Mouse (Mus musculus) ovary, postnatal 14 days (tissue): ENCODE results near the gene Rpl41.
"Not testable (repeated sequence)": the region's sequence is repeated elsewhere in the genome, so short reads cannot be mapped to it uniquely, and the experiment has no call there.

Experiments used
- DNase-seq: peaks from one replicate; pipeline ENCODE4 v3.0.0; 2022; ENCODE audit warnings: low spot score

Rpl41 gene

DNA sequence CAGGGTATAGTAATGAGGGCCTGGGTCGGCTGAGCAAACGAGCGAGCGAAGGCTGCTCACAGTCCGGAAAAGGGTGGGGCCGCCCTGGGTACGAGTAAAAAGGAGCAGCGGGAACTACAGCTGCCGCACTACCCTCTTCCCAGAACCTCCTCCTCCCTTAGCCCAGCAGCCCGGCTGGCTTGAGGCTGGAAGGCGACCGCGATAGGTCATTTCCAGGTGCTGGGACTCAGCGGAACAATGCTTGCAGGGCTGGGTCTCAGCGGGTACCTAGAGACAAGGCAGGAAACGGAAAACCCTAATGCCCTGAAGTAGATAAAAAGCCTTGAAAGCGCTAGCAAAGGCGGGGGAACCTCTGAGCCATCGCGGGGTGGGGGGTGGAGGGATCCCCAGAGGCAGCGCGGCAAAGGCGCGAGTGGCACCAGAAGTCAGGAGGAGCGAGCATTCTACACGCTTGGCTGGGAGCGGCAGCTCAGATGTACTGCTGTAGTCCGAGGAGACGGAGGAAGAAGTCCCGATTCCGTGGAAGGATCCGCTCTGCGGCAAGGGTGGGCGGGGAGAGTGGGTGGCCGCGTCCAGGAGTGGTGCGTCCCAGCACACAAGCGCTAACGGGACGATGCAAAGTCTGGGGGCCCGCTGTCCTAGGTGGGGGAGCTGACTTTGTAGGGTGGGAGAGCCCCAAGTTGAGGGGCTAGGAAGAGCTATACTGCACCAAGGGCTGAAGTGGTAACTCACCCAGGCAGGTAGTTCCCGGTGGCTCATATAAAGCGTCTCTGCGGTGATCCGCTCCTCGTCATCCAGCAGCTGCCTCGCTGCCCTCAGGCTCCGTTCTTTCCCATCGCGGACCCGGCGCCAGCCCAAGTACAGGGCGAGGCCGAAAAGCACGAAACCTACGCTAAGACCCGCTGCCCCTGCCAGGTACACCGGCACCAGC is 24.1 kb downstream of the Rpl41 start:
- DNase-seq: peak; percentile 34

DNA sequence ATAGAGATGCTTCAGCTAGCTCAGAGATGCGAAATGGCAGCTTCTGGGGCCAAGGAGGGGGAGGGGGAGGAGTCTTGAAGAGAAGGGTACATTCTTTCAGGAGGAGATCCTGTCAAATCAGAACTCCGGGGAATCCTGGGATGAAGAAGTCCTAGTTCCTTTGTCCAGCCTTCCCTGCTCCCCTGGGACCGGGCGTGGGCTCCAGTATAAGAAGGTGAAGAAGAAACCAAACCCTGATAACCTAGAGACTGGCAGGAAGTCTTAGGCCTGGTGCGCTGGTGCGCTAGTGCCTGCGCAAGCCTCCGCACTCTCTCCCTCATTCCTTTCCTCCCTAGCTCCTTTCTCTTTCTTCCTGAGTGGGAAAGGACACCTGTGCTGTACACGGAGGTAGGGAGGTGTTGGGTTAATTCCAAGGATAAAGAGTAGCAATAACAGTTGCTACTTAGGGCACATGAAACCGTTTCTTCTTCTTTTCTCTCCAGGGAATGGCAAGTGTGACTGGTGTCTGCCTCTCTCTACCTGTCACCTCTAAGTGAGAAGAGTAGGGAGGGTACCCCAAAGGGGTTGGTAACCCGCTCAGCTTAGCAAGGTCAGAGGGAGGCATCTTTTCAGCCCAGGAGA is 24.9 kb downstream of the Rpl41 start:
- no peak for DNase-seq

DNA sequence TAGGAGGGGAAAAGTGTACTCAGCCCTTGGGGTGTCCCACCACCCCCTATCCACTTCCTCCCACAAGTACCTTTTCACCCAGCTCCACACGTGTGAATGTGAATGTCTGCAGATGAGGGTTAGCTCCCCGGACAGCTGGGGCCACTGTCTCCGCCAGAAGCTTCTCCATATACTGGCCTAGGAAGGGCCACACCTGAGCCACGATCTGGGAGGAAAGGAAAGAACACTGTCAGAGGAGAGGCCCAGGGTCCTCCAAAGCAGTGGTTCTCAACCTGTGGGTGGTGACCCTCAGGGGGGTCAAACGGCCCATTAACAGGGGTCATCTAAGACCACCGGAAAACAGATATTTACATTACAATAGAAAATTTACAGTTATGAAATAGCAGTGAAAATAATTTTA is 26.8 kb downstream of the Rpl41 start:
- no peak for DNase-seq

GRCm38 (mm10) chr10:128520591-128520990 is 28.5 kb downstream of the Rpl41 start:
- DNase-seq: no peak

GRCm38 (mm10) chr10:128518833-128519232 is 30.3 kb downstream of the Rpl41 start:
- DNase-seq: no peak

DNA sequence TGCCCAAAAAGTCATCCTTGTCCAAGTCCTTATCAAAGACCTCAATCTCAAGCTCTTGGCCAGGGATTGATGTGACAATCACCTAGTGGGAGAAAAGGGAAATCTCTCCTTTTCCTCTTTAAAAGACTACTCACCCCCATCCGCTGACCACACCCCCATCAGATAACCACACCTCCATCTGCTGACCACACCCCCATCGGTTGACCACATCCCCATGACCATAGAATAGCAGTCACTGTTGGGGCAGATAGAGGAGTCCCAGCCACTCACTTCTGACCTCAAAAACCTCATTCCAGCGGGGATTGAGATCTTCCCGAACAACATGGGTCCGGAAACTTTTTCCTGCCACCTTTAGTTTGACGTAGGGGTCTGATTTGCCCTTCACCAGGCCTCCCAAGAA is 32.4 kb downstream of the Rpl41 start:
- no peak for DNase-seq

DNA sequence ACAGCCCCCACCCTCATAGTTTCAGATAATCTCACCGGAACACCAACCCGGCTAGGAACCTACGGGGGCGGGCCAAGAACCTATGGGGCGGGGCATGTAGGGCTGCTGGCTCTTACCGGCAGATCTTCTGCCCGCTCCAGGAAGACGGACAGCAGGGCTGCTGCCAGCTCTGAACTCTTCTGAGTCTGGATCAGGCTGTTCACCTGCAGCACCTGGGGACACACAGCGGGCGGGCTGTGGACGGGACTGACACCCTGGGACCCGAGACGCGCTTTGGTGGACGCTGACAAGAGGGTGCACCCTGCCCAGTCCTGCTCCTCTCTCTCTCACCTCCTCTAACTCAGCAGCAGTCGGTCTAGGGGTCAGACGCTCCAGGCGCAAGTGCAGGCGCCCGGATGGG is 33.1 kb downstream of the Rpl41 start:
- no peak for DNase-seq

DNA sequence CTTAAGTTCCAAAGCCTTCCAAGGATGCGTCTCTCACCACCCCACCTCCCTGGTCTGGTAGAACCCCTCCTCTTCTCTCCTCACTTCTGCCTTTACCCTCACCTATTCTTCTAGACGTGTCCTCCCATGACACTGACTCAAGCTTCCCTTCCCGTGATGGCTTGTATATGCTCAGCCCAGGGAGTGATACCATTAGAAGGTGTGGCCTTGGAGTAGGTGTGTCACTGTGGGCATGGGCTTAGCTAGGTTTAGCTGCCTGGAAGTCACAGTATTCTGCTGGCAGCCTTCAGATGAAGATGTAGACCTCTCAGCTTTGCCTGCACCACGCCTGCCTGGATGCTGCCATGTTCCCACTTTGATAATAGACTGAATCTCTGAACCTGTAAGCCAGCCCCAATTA is 34.1 kb downstream of the Rpl41 start:
- no peak for DNase-seq

DNA sequence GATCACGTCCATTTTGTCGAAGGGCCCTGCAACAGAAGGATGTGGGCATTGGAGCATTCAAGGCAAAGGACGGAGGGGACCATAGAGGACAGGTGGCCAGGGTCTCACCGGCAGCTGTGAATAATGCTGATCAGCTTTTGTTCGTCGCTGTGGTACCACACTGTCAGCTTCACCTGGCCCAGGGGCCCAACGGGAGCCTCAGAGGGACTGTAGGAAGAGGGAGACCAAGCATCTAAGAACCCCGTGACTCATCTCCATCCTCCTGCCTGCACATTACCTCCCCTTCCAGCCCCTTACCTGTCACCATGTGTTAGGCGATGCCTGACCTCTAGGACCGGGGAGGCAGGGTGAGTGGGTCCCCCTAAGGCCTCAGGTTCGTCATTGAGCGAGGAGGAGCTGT is 37.3 kb downstream of the Rpl41 start:
- no peak for DNase-seq

DNA sequence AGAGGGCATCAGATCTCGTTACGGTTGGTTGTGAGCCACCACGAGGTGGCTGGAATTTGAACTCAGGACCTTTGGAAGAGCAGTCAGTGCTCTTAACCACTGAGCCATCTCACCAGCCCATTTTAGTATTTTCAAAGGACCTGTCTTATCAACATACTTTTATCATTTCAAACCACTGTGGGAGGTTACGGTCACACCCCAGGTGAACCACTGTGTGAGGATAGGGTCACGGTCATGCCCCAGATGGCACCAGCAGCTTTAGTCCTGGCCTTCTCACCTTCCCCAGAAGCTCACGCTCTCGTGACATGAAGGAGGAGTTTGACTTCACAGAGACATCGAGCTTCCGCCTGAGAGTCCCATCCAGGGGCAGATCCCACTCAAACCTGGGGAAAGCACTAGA is 37.9 kb downstream of the Rpl41 start:
- DNase-seq: no peak

DNA sequence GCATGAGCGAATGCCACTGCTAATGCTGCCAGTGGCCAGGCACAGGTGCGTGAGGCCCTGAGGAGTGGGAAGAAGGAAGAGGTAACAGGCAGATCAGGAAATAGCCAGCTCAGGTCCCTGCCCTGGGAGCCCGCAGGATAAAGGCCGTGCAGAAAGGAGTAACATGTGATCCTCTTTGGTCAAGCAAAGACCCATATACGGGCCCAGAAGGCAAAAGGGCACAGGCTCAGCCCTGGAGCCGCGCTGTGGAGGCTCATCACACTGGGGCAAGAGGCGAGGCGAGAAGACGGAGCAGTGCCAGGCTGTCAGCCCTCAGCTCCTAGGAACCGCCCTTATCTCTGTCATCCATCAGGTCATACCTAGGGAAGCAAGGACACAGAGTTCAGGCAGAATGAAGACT is 38.8 kb downstream of the Rpl41 start:
- DNase-seq: no peak

DNA sequence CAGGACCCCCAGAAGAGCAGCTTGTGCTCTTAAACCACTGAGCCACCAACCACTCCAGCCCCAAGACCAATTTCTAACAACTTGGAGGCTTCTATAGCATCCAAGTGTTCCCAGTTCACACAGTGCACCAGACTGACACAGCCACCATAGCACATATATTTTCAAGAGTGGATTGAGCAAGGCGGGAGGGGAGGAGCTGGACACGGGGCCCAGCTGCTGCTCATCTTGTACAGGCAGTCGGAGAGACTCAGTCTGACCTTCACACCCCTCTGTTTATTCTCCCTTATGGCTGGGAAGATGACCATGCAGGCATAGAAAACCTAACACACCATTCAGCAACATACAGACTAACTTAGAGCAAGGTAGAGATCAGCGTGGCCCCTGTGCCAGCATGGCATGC is 39.3 kb downstream of the Rpl41 start:
- DNase-seq: no peak

DNA sequence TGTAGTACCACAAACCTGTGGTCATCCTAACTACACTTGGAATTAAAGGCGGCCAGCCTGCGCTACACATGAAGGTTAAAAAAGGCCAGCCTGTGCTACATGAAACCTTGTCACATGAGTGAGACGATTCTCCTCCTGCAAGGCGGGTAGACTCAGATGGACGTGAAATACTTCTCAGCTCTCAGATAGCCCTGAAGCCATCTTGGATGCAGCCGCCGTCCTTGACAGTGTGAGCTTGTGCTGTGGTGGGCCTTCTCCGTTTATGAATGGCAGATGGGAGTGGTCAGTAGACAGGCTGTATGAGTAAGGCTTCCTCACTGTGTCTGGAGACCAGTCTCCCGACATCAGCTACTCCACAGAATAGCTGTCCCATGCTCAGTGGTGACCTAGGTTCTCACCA is 39.9 kb downstream of the Rpl41 start:
- no peak for DNase-seq

GRCm38 (mm10) chr10:128508260-128508659 is 40.8 kb downstream of the Rpl41 start:
- no peak for DNase-seq

DNA sequence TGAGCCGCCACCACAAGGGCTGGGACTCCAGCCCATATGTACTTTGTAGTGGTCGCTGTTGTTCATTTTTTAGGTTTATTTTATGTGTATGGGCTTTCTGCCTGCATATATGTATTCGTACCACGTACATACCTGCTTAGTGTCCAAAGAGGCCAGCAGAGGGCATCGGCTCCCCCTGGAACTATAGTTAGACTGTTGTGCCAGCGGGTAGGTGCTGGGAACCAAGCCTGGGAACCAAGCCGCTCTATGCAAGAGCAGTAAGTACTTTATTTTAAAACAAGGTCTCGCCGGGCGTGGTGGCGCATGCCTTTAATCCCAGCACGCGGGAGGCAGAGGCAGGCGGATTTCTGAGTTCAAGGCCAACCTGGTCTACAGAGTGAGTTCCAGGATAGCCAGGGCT is 43.1 kb downstream of the Rpl41 start:
- DNase-seq: no peak

DNA sequence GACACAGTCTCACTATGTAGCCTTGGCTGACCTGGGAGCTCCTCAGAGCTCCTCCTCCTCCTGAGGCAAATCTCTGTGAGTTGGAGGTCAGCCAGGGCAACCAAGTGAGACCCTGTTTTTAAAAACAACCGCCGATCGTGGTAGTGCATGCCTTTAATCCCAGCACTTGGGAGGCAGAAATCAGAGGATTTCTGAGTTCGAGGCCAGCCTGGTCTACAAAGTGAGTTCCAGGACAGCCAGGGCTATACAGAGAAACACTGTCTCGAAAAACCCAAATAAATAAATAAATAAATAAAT is 43.8 kb downstream of the Rpl41 start:
- DNase-seq: not testable (repeated sequence)

GRCm38 (mm10) chr10:128504641-128505370 is 44.3 kb downstream of the Rpl41 start:
- DNase-seq: no peak

- DNase-seq: no peak
Observed at GRCm38 (mm10) chr10:128504012-128504411, 45.1 kb downstream of the Rpl41 start.

DNA sequence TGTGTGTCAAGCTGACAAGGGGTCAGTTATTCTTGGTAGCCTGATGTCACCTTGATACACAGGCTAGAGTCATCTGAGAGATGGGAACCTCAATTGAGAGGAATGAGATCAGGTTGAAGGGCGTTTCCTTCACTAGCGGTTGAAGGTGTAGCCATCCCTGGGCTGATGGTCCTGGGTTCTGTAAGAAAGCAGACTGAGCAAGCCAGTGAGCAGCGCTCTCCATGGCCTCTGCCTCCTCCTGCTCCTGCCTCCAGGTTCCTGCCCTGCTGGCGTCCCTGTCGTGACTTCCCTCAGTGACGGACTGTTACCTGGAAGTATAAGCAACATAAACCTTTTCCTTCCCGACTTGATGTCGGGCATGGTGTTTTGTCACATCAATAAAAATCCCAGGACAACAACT is 45.6 kb downstream of the Rpl41 start:
- no peak for DNase-seq

DNA sequence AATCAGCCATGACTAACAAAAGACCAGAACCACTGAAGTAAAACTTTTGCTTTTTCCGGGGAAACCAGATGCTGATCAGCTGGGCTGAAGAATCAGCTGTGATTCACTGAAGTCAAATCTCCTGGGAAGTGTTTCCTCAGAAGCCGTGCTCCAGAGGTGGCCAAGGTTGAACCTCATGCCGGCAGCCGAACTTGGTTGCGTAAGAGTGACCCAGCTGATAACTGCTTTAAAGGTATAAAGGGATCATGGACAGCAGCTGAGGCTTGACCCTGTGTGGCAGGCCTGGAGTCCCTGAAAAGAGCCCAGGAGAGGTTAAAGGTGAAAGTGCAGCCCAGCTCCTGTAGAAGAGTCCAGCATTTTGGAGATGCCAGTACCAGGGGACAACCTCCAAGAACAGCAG is 46.8 kb downstream of the Rpl41 start:
- DNase-seq: no peak

DNA sequence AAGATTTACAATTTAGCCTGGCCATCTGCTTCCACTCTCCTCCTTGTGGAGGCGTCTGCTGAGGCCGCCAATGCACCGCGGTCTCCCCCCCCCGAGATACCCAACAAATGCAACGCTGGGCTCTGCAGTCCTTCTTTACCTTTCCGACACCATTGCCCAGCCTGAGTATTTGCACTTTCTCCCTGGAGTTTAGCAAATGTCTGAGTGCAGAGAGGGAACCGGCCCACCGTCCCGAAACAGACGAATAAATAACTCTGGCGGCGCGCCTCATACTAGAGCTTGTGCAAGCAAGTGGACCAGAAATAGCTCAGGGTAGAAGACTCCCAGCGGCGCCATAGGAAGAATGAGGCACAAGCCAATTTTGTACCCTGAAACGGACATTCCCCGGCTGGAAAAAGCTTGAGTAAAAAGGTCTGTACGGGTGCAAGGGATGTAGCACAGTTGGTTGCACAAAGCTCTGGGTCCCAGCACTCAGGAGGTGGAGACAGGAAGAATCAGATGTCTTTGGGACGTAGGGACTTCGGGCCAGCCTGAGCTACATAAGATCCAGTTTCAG is 49.9 kb downstream of the Rpl41 start:
- DNase-seq: peak; percentile 49

DNA sequence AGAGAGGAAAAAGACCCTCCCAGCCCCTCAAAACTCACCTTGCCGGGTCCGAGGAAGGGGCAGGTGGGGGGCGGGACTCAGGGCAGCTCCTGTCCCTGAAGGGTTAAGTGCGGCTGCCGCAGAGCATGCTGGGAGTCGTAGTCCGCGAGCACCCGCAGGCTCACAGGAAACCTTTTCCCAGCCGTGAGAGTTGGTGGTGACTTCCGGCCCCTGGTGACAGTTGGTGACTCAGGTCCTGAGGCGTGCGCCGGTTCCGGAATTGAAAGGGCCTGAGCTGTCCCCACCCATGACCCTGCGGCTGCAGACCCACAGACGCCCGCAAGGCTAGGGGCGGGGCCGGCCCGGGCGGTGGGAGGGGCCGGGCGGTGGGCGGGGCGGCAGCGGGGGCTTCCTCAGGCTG is 50.5 kb downstream of the Rpl41 start, which contains the start of gene Myl6b:
TSS of gene Myl6b (minus strand) at position 96 of the 400 bp plus-strand sequence.
- peak; percentile 82 for DNase-seq
